Comparison of ENCODE assay signal across 10 mouse cellular contexts in the genomic region with DNA sequence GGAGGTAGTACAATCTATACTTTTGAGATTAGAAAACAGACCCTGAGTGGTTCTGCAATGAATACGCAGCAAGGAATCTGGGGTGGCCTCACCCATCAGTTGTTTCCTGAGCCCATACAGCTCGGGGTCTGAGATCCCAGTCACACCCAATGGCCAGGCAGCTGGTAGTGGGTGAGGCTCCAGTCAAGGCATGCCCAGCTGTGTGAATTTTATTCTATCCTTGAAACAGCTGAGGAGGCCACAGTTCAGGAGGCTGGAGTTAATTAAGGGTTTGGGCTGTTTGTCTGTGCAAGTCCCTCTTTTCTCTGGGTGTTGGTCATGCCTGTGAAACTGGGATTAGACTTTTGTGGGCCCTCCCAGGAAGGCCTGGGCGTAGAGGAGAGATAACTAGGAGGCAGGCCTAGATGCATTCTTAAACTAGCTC. TPM values are rescaled to one million over a fixed set of nuclear protein-coding genes. Genes with fewer than 3 reads are reported as not detected.
DNase-seq lines count a peak whose midpoint lies in the region; ATAC-seq lines count a peak whose summit lies in the region.
"Had no signal": no experiment of that assay in that cellular context is flagged by ENCODE, and none has a peak within 500 bp of the region (broad histone marks: within the 10 kb centered on the region; RNA-seq: fewer than 3 reads in every experiment).

No protein-coding gene starts in this region.

- no peak for DNase-seq in limb, embryonic 10.5 days (ENCODE audit: low spot score)
- DNase-seq in thymus, adult 18-20 months, result no peak
- DNase-seq in layer of hippocampus, postnatal 36 days, result no peak
- DNase-seq in right cerebral cortex, adult 2 months (ENCODE audit: low spot score in 2 of 2), result no peak
- DNase-seq: adrenal gland, postnatal 10 days; cerebellum, postnatal 36 days had no signal

- H3K4me2 ChIP-seq in limb, embryonic 12.5 days, result no peak overlapping the region
- no peak overlapping the region for H3K4me2 ChIP-seq in embryonic facial prominence, embryonic 13.5 days
- peak overlapping the region; percentile 64 for H3K4me2 ChIP-seq in liver, embryonic 12.5 days
- no peak overlapping the region for H3K4me2 ChIP-seq in stomach, embryonic 15.5 days

- peak overlapping the region; percentile 17; the same call in 1 of the 2 replicates for H3K27ac ChIP-seq in limb, embryonic 12.5 days
- no peak overlapping the region for H3K27ac ChIP-seq in limb, embryonic 10.5 days
- peak overlapping the region; percentile 44; the same call in 1 of the 2 replicates for H3K27ac ChIP-seq in embryonic facial prominence, embryonic 13.5 days
- H3K27ac ChIP-seq in liver, embryonic 12.5 days, result peak overlapping the region; percentile 99
- H3K27ac ChIP-seq in stomach, embryonic 15.5 days, result peak overlapping the region; percentile 49; the same call in 1 of the 2 replicates

- no peaks in the 10 kb centered on the region for H3K27me3 ChIP-seq in limb, embryonic 12.5 days
- H3K27me3 ChIP-seq in limb, embryonic 10.5 days (ENCODE audit: low read depth, poor library complexity, severe bottlenecking), result no peaks in the 10 kb centered on the region
- no peaks in the 10 kb centered on the region for H3K27me3 ChIP-seq in embryonic facial prominence, embryonic 13.5 days
- no peaks in the 10 kb centered on the region for H3K27me3 ChIP-seq in liver, embryonic 12.5 days (replicated peaks)
- H3K27me3 ChIP-seq in stomach, embryonic 15.5 days (replicated peaks), result no peaks in the 10 kb centered on the region

- H3K4me3 ChIP-seq in limb, embryonic 12.5 days (replicated peaks), result no peak overlapping the region
- no peak overlapping the region for H3K4me3 ChIP-seq in limb, embryonic 10.5 days
- no peak overlapping the region for H3K4me3 ChIP-seq in embryonic facial prominence, embryonic 13.5 days
- peak overlapping the region; percentile 18 for H3K4me3 ChIP-seq in liver, embryonic 12.5 days
- no peak overlapping the region for H3K4me3 ChIP-seq in stomach, embryonic 15.5 days (replicated peaks)

- WGBS in limb, embryonic 12.5 days, result 69% methylated on average over 3 of the region's 3 CpGs
- 75% methylated on average over 3 of the region's 3 CpGs for whole genome bisulfite sequencing in limb, embryonic 10.5 days
- 47% methylated on average over 3 of the region's 3 CpGs for WGBS in embryonic facial prominence, embryonic 13.5 days
- WGBS in liver, embryonic 12.5 days (ENCODE audit: insufficient replicate concordance), result 12% methylated on average over 3 of the region's 3 CpGs
- WGBS in stomach, embryonic 15.5 days, result 65% methylated on average over 3 of the region's 3 CpGs

- H3K9me3 ChIP-seq in limb, embryonic 12.5 days, result no peaks in the 10 kb centered on the region
- H3K9me3 ChIP-seq in limb, embryonic 10.5 days (replicated peaks), result no peaks in the 10 kb centered on the region
- H3K9me3 ChIP-seq in embryonic facial prominence, embryonic 13.5 days, result no peaks in the 10 kb centered on the region
- H3K9me3 ChIP-seq in liver, embryonic 12.5 days (replicated peaks), result no peaks in the 10 kb centered on the region
- no peaks in the 10 kb centered on the region for H3K9me3 ChIP-seq in stomach, embryonic 15.5 days

- peaks cover 8% of the 10 kb centered on the region for H3K4me1 ChIP-seq in limb, embryonic 12.5 days (replicated peaks)
- H3K4me1 ChIP-seq in limb, embryonic 10.5 days, result peaks cover 10% of the 10 kb centered on the region; the same call in 1 of the 2 replicates
- peaks cover 12% of the 10 kb centered on the region for H3K4me1 ChIP-seq in embryonic facial prominence, embryonic 13.5 days
- H3K4me1 ChIP-seq in liver, embryonic 12.5 days, result peaks cover 69% of the 10 kb centered on the region
- H3K4me1 ChIP-seq in stomach, embryonic 15.5 days, result no peaks in the 10 kb centered on the region

- ATAC-seq in limb, embryonic 12.5 days (ENCODE audit: insufficient number of reproducible peaks, insufficient read depth, low FRiP score, low TSS enrichment, low read depth), result no peak
- ATAC-seq in embryonic facial prominence, embryonic 13.5 days (ENCODE audit: insufficient number of reproducible peaks, insufficient read depth, low FRiP score, low TSS enrichment, low read depth), result no peak
- ATAC-seq in liver, embryonic 12.5 days, result peak; percentile 91
- peak; percentile 81 for ATAC-seq in stomach, embryonic 15.5 days (ENCODE audit: insufficient read depth, low FRiP score, low read depth)

- H3K36me3 ChIP-seq in limb, embryonic 12.5 days, result peaks cover 24% of the 10 kb centered on the region; the same call in 1 of the 2 replicates
- H3K36me3 ChIP-seq in limb, embryonic 10.5 days, result peaks cover 7% of the 10 kb centered on the region; the same call in 1 of the 2 replicates
- H3K36me3 ChIP-seq in embryonic facial prominence, embryonic 13.5 days, result peaks cover 5% of the 10 kb centered on the region; the same call in 1 of the 2 replicates
- peaks cover 40% of the 10 kb centered on the region for H3K36me3 ChIP-seq in liver, embryonic 12.5 days
- H3K36me3 ChIP-seq in stomach, embryonic 15.5 days, result no peaks in the 10 kb centered on the region

- H3K9ac ChIP-seq in limb, embryonic 12.5 days (replicated peaks), result no peak overlapping the region
- no peak overlapping the region for H3K9ac ChIP-seq in embryonic facial prominence, embryonic 13.5 days
- peak overlapping the region; percentile 72 for H3K9ac ChIP-seq in liver, embryonic 12.5 days
- no peak overlapping the region for H3K9ac ChIP-seq in stomach, embryonic 15.5 days

RNA-seq across cellular contexts. Expression of a gene that starts 33.4 kb away (rescaled TPM):
- 5.6 and 6.0 TPM in 2 replicates for polyA plus RNA-seq in limb, embryonic 12.5 days (2016; fragmentation: Nextera tagmentation; extraction: Ambion mirVana)
- 6.9 and 7.0 TPM in 2 replicates for polyA plus RNA-seq in limb, embryonic 10.5 days (2016; fragmentation: Nextera tagmentation; extraction: Ambion mirVana)
- 4.6 and 4.9 TPM in 2 replicates for polyA plus RNA-seq in embryonic facial prominence, embryonic 13.5 days (2015; fragmentation: Nextera tagmentation; extraction: Ambion mirVana)
- 12.9 and 13.7 TPM in 2 replicates for polyA plus RNA-seq in liver, embryonic 12.5 days (2016; fragmentation: Nextera tagmentation; extraction: Ambion mirVana)
- polyA plus RNA-seq in stomach, embryonic 15.5 days (2015; fragmentation: Nextera tagmentation; extraction: Ambion mirVana), result 21.3 and 30.0 TPM in 2 replicates
- 1 to 10 TPM; 1.2 to 1.9 TPM for total RNA-seq in layer of hippocampus, postnatal 36 days (2021)

RNA-seq across cellular contexts. Expression of a gene that starts 44.7 kb away (rescaled TPM):
- polyA plus RNA-seq in limb, embryonic 12.5 days (2016; fragmentation: Nextera tagmentation; extraction: Ambion mirVana), result 44.3 and 45.9 TPM in 2 replicates
- polyA plus RNA-seq in limb, embryonic 10.5 days (2016; fragmentation: Nextera tagmentation; extraction: Ambion mirVana), result 17.8 and 21.5 TPM in 2 replicates
- 39.9 and 41.1 TPM in 2 replicates for polyA plus RNA-seq in embryonic facial prominence, embryonic 13.5 days (2015; fragmentation: Nextera tagmentation; extraction: Ambion mirVana)
- polyA plus RNA-seq in liver, embryonic 12.5 days (2016; fragmentation: Nextera tagmentation; extraction: Ambion mirVana), result 41.3 and 44.7 TPM in 2 replicates
- 33.6 and 37.0 TPM in 2 replicates for polyA plus RNA-seq in stomach, embryonic 15.5 days (2015; fragmentation: Nextera tagmentation; extraction: Ambion mirVana)
- 100 to 1,000 TPM; 181 to 188 TPM for total RNA-seq in layer of hippocampus, postnatal 36 days (2021)

Comparison
In these comparisons a context has a peak if more than half of its experiments do, and no peak if none do; other contexts are left out.
1. ATAC-seq: peak in liver, embryonic 12.5 days (single experiment) and stomach, embryonic 15.5 days (single experiment); none in limb, embryonic 12.5 days (single experiment) and embryonic facial prominence, embryonic 13.5 days (single experiment).